Mouse (Mus musculus) gastrocnemius, adult 18-20 months (tissue): ENCODE measurements around the gene Wwox. TPM values are rescaled to one million over a fixed set of nuclear protein-coding genes. Genes with fewer than 3 reads are reported as not detected.

Source experiments
- DNase-seq: peaks from one replicate; pipeline ENCODE4 v3.0.0; 2021; ENCODE audit warnings: low spot score
- total RNA-seq, 2 experiments: library from RNA; stranded (reverse); gene quantifications; 2 replicates each; pipeline ENCODE4 v1.2.3; 2021

Wwox gene
- total RNA-seq, 2 experiments from 2014 or later: 5.6 to 6.1 TPM

- peak; percentile 16 for DNase-seq
Observed at GRCm38 (mm10) chr8:115208415-115209192, 769.1 kb downstream of the Wwox start.

- no peak for DNase-seq
Observed at GRCm38 (mm10) chr8:115210014-115210413, 770.6 kb downstream of the Wwox start.

GRCm38 (mm10) chr8:115213126-115213525 is 773.7 kb downstream of the Wwox start:
- DNase-seq: no peak

GRCm38 (mm10) chr8:115214870-115215269 is 775.4 kb downstream of the Wwox start:
- no peak for DNase-seq

GRCm38 (mm10) chr8:115216801-115217200 is 777.3 kb downstream of the Wwox start:
- DNase-seq: no peak

- DNase-seq: no peak
Observed at GRCm38 (mm10) chr8:115222545-115222944, 783.1 kb downstream of the Wwox start.

- DNase-seq: no peak
Observed at GRCm38 (mm10) chr8:115226781-115227583, 787.5 kb downstream of the Wwox start.

GRCm38 (mm10) chr8:115228903-115229302 is 789.4 kb downstream of the Wwox start:
- DNase-seq: no peak

GRCm38 (mm10) chr8:115234068-115234467 is 794.6 kb downstream of the Wwox start:
- DNase-seq: no peak

GRCm38 (mm10) chr8:115237596-115237995 is 798.1 kb downstream of the Wwox start:
- DNase-seq: peak; percentile 25

- DNase-seq: no peak
Observed at GRCm38 (mm10) chr8:115243465-115244027, 804.1 kb downstream of the Wwox start.

- DNase-seq: peak; percentile 36
Observed at GRCm38 (mm10) chr8:115249688-115250366, 810.4 kb downstream of the Wwox start.

- no peak for DNase-seq
Observed at GRCm38 (mm10) chr8:115255550-115255949, 816.1 kb downstream of the Wwox start.

- DNase-seq: no peak
Observed at GRCm38 (mm10) chr8:115257417-115257816, 818.0 kb downstream of the Wwox start.

- no peak for DNase-seq
Observed at GRCm38 (mm10) chr8:115259806-115260205, 820.4 kb downstream of the Wwox start.

- DNase-seq: no peak
Observed at GRCm38 (mm10) chr8:115267196-115267595, 827.7 kb downstream of the Wwox start.

GRCm38 (mm10) chr8:115269601-115270000 is 830.1 kb downstream of the Wwox start:
- no peak for DNase-seq

GRCm38 (mm10) chr8:115273976-115274375 is 834.5 kb downstream of the Wwox start:
- no peak for DNase-seq

- no peak for DNase-seq
Observed at GRCm38 (mm10) chr8:115276281-115276680, 836.8 kb downstream of the Wwox start.

- DNase-seq: no peak
Observed at GRCm38 (mm10) chr8:115278291-115278690, 838.8 kb downstream of the Wwox start.

GRCm38 (mm10) chr8:115290224-115290623 is 850.8 kb downstream of the Wwox start:
- no peak for DNase-seq

- no peak for DNase-seq
Observed at GRCm38 (mm10) chr8:115296760-115297159, 857.3 kb downstream of the Wwox start.
